Mouse (Mus musculus) intestine, postnatal 0 days (tissue): Measurements from ENCODE around the gene Rhox3c. TPM values are rescaled to one million over a fixed set of nuclear protein-coding genes. Genes with fewer than 3 reads are reported as not detected.
"Not testable (repeated sequence)": the region's sequence is repeated elsewhere in the genome, so short reads cannot be mapped to it uniquely, and the experiment has no call there.

ENCODE experiments used
- ATAC-seq: fragments of 200-750 bp; cut with Nextera tagmentation; 2 replicates; pipeline ENCODE4 v1.8.0; 2017; ENCODE audit warnings: mild to moderate bottlenecking, moderate TSS enrichment, moderate library complexity
- H3K27ac ChIP-seq: fragments of 300-500 bp; sonication (generic); 2 replicates; pipeline ENCODE4 v1.5.1; 2014; ENCODE audit warnings: mild to moderate bottlenecking, low read depth, low read length, moderate library complexity
- H3K27me3 ChIP-seq: fragments of 300-500 bp; sonication (generic); replicated peaks from 2 replicates; pipeline ENCODE4 v1.6.1; 2014; ENCODE audit warnings: low read length, mixed read lengths; ENCODE audit not compliant: control insufficient read depth, insufficient read depth
- H3K36me3 ChIP-seq: fragments of 300-500 bp; sonication (generic); 2 replicates; pipeline ENCODE4 v1.6.1; 2014; ENCODE audit warnings: mild to moderate bottlenecking, moderate library complexity; ENCODE audit not compliant: control insufficient read depth, insufficient read depth
- H3K4me1 ChIP-seq: fragments of 300-500 bp; sonication (generic); replicated peaks from 2 replicates; pipeline ENCODE4 v1.6.1; 2014; ENCODE audit warnings: antibody characterized with exemption, low read length, mixed read lengths; ENCODE audit not compliant: control insufficient read depth, insufficient read depth
- H3K4me2 ChIP-seq: fragments of 300-500 bp; sonication (generic); replicated peaks from 2 replicates; pipeline ENCODE4 v1.6.1; 2014; ENCODE audit warnings: low read depth, mild to moderate bottlenecking, moderate library complexity
- H3K4me3 ChIP-seq: fragments of 300-500 bp; sonication (generic); 2 replicates; pipeline ENCODE4 v1.5.1; 2014; ENCODE audit warnings: low read depth, low read length
- H3K9ac ChIP-seq: fragments of 300-500 bp; sonication (generic); 2 replicates; pipeline ENCODE4 v1.6.1; 2014; ENCODE audit warnings: mild to moderate bottlenecking, low read depth, low read length
- H3K9me3 ChIP-seq: fragments of 300-500 bp; sonication (generic); 2 replicates; pipeline ENCODE4 v1.6.1; 2016; ENCODE audit warnings: mixed run types; ENCODE audit not compliant: control insufficient read depth
- WGBS: fragments of 180-500 bp; shearing (Covaris S2); extraction: QIAGEN DNeasy Blood & Tissue Kit; methylation state at CpG from one replicate; pipeline ENCODE4 v1.1.7; 2014; 5-methylcytosine and 5-hydroxymethylcytosine counted together
- polyA plus RNA-seq: library from polyadenylated mRNA; unstranded; fragments of >200 nt; fragmentation: Nextera tagmentation; extraction: Ambion mirVana; gene quantifications from 2 replicates; pipeline ENCODE4 v1.2.1, GENCODE M21; 2015

Gene Rhox3c
- polyA plus RNA-seq, result not detected in 2 replicates

DNA sequence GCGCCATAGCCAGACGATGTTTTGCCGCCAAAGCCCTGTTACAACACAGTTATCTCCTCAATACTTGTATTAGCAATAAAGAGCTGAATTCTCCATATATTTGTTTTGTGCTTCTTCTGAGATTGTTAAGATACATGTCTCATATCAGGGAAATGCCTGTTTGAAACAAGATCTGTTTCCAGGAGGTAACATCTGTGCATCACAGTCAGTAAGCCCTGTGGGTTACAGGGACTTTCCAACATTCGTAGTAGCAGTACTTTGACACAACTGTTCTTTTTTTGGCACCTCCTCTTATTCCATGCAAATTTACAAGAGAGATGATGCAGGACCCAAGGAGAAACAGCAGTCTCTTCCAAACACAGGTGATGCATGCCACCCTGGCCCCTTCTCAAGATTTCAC is at the start of gene Rhox3c:
TSS of gene Rhox3c (plus strand) at position 301 of the 400 bp plus-strand sequence.
- ATAC-seq, H3K36me3 ChIP-seq, H3K27ac ChIP-seq, H3K9ac ChIP-seq, H3K27me3 ChIP-seq, H3K4me2 ChIP-seq, H3K4me1 ChIP-seq, H3K4me3 ChIP-seq, H3K9me3 ChIP-seq: not testable (repeated sequence)
- WGBS, result 93% methylated on average over 3 of the region's 4 CpGs

DNA sequence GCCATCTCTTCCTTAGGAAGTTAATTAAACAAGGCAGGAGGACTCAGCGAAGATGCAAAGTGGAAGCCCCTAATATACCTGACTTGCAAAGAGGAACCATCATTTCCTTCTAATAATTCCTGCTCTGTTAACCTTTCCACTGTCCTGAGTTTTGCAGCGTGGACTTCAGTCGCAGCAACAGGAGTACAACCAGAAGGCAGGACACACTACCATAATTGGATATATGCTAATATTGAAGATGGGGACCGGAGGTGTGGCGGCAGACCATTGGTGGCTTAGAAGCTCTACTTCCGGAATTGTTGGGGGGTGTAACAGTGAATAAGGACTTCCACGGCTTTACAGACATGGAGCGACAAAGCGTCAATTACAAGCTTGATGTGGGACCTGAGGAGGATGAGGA is 46.6 kb upstream of the Rhox3c start, which contains the start of gene Rhox2b:
TSS of gene Rhox2b (plus strand) at position 301 of the 400 bp plus-strand sequence.
- H3K4me1 ChIP-seq, ATAC-seq, H3K4me3 ChIP-seq, H3K4me2 ChIP-seq, H3K27me3 ChIP-seq, H3K27ac ChIP-seq, H3K9ac ChIP-seq, H3K36me3 ChIP-seq, H3K9me3 ChIP-seq: not testable (repeated sequence)
- no CpG with 5 or more reads among the region's 9 CpGs for WGBS

DNA sequence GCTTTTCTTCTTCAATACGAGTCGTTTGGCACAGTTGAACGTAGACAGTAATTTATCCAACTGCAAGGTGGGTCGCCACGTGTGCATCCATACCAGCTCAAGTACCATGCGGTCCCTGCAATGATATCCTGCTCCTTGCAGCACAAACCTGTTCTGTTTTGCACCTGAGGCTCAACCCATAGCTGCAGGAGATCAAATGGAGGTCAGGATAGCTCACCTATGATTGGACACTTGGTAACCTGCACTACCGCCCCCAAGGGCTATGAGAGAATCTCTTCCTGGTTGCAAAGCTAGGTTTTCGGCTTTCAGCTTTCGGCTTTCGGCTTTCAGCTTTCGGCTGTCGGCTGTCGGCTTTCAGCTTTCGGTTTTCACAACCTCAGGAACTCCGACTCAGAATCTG is 26.2 kb upstream of the Rhox3c start, which contains the start of gene Rhox4b:
TSS of gene Rhox4b (plus strand) at position 301 of the 400 bp plus-strand sequence.
- not testable (repeated sequence) for H3K27me3 ChIP-seq, H3K9ac ChIP-seq, H3K4me1 ChIP-seq, H3K36me3 ChIP-seq, H3K9me3 ChIP-seq, H3K4me2 ChIP-seq, H3K27ac ChIP-seq, ATAC-seq, H3K4me3 ChIP-seq
- WGBS, result 89% methylated on average over 14 of the region's 15 CpGs

DNA sequence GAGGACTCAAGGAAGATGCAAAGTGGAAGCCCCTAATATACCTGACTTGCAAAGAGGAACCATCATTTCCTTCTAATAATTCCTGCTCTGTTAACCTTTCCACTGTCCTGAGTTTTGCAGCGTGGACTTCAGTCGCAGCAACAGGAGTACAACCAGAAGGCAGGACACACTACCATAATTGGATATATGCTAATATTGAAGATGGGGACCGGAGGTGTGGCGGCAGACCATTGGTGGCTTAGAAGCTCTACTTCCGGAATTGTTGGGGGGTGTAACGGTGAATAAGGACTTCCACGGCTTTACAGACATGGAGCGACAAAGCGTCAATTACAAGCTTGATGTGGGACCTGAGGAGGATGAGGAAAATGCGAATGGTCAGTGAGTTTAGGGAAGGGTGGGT is 5.0 kb upstream of the Rhox3c start, which contains the start of gene Rhox2c:
TSS of gene Rhox2c (plus strand) at position 301 of the 400 bp plus-strand sequence.
- H3K27ac ChIP-seq, H3K36me3 ChIP-seq, H3K4me1 ChIP-seq, H3K4me3 ChIP-seq, H3K4me2 ChIP-seq, H3K27me3 ChIP-seq, H3K9ac ChIP-seq, H3K9me3 ChIP-seq, ATAC-seq: not testable (repeated sequence)
- WGBS, result 99% methylated on average over 5 of the region's 10 CpGs

DNA sequence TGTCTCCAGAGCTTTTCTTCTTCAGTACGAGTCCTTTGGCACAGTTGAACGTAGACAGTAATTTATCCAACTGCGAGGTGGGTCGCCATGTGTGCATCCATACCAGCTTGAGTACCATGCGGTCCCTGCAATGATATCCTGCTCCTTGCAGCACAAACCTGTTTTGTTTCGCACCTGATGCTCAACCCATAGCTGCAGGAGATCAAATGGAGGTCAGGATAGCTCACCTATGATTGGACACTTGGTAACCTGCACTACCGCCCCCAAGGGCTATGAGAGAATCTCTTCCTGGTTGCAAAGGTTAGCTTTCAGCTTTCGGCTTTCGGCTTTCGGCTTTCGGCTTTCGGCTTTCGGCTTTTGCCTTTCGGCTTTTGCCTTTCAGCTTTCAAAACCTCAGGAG is 21.7 kb downstream of the Rhox3c start, which contains the start of gene Rhox4c:
TSS of gene Rhox4c (plus strand) at position 301 of the 400 bp plus-strand sequence.
- H3K9me3 ChIP-seq, H3K36me3 ChIP-seq, H3K27ac ChIP-seq, H3K9ac ChIP-seq, H3K4me1 ChIP-seq, H3K4me3 ChIP-seq, H3K27me3 ChIP-seq, H3K4me2 ChIP-seq, ATAC-seq: not testable (repeated sequence)
- WGBS, result 95% methylated on average over 14 of the region's 14 CpGs

DNA sequence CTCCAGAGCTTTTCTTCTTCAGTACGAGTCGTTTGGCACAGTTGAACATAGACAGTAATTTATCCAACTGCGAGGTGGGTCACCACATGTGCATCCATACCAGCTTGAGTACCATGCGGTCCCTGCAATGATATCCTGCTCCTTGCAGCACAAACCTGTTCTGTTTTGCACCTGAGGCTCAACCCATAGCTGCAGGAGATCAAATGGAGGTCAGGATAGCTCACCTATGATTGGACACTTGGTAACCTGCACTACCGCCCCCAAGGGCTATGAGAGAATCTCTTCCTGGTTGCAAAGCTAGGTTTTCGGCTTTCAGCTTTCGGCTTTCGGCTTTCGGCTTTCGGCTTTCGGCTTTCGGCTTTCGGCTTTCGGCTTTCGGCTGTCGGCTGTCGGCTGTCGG is 55.7 kb downstream of the Rhox3c start, which contains the start of gene Rhox4d:
TSS of gene Rhox4d (plus strand) at position 301 of the 400 bp plus-strand sequence.
- not testable (repeated sequence) for H3K27ac ChIP-seq, H3K27me3 ChIP-seq, H3K4me3 ChIP-seq, H3K9me3 ChIP-seq, H3K4me2 ChIP-seq, H3K36me3 ChIP-seq, H3K4me1 ChIP-seq, ATAC-seq, H3K9ac ChIP-seq
- WGBS, result 93% methylated on average over 16 of the region's 18 CpGs

Other genes starting within 250 kb of the Rhox3c start
- not detected in 2 replicates for gene Gm9, start 247.5 kb upstream of the Rhox3c start, polyA plus RNA-seq
- gene Rhox1, start 236.3 kb upstream of the Rhox3c start, polyA plus RNA-seq, result not detected in 2 replicates
- not detected in 2 replicates for gene Rhox2a, start 213.6 kb upstream of the Rhox3c start, polyA plus RNA-seq
- not detected in 2 replicates for gene Rhox3a, start 208.7 kb upstream of the Rhox3c start, polyA plus RNA-seq
- gene Rhox4a, start 193.2 kb upstream of the Rhox3c start, polyA plus RNA-seq, result not detected in 2 replicates
- gene Rhox3a2, start 78.6 kb upstream of the Rhox3c start, polyA plus RNA-seq, result not detected in 2 replicates
- not detected in 2 replicates for gene Rhox4a2, start 67.7 kb upstream of the Rhox3c start, polyA plus RNA-seq
- not detected in 2 replicates for gene Rhox2b, start 46.5 kb upstream of the Rhox3c start, polyA plus RNA-seq
- gene Rhox4b, start 26.1 kb upstream of the Rhox3c start, polyA plus RNA-seq, result not detected in 2 replicates
- not detected in 2 replicates for gene Rhox2c, start 4.9 kb upstream of the Rhox3c start, polyA plus RNA-seq
- gene Rhox4c, start 21.8 kb downstream of the Rhox3c start, polyA plus RNA-seq, result not detected in 2 replicates
- gene Rhox2d, start 34.8 kb downstream of the Rhox3c start, polyA plus RNA-seq, result not detected in 2 replicates
- gene Rhox4d, start 55.8 kb downstream of the Rhox3c start, polyA plus RNA-seq, result not detected in 2 replicates
- gene Rhox2e, start 71.9 kb downstream of the Rhox3c start, polyA plus RNA-seq, result not detected in 2 replicates
- gene Rhox3e, start 83.4 kb downstream of the Rhox3c start, polyA plus RNA-seq, result not detected in 2 replicates
- not detected in 2 replicates for gene Rhox4e, start 98.8 kb downstream of the Rhox3c start, polyA plus RNA-seq
- not detected in 2 replicates for gene Rhox2f, start 112.8 kb downstream of the Rhox3c start, polyA plus RNA-seq
- gene Rhox3f, start 122.4 kb downstream of the Rhox3c start, polyA plus RNA-seq, result not detected in 2 replicates
- not detected in 2 replicates for gene Rhox4f, start 149.1 kb downstream of the Rhox3c start, polyA plus RNA-seq
- gene Rhox3g, start 170.0 kb downstream of the Rhox3c start, polyA plus RNA-seq, result not detected in 2 replicates
- gene Rhox2g, start 184.9 kb downstream of the Rhox3c start, polyA plus RNA-seq, result not detected in 2 replicates
- not detected in 2 replicates for gene Rhox4g, start 192.7 kb downstream of the Rhox3c start, polyA plus RNA-seq
- gene Rhox3h, start 210.2 kb downstream of the Rhox3c start, polyA plus RNA-seq, result not detected in 2 replicates
- gene Rhox2h, start 214.7 kb downstream of the Rhox3c start, polyA plus RNA-seq, result not detected in 2 replicates